Mouse (Mus musculus) midbrain, embryonic 12.5 days (tissue): ENCODE measurements at regions not wholly inside any gene's neighbourhood (a gene's known extent, or its start where the extent isn't known, plus 50 kb on each side); places are given as distances from the start of the nearest gene placed in this dataset.
A peak's percentile ranks its signal among the peaks of the same experiment; 100 is the strongest.

Source experiments
- ATAC-seq: fragments of 200-750 bp; cut with Nextera tagmentation; 2 replicates; pipeline ENCODE4 v1.8.0; 2017; ENCODE audit warnings: low read depth, moderate TSS enrichment, moderate library complexity; ENCODE audit not compliant: low FRiP score
- H3K27ac ChIP-seq: fragments of 300-500 bp; sonication (generic); replicated peaks from 2 replicates; pipeline ENCODE4 v1.5.1; 2016; ENCODE audit warnings: mild to moderate bottlenecking
- H3K27me3 ChIP-seq: fragments of 300-500 bp; sonication (generic); 2 replicates; pipeline ENCODE4 v1.6.1; 2016; ENCODE audit warnings: mild to moderate bottlenecking
- H3K36me3 ChIP-seq: fragments of 300-500 bp; sonication (generic); 2 replicates; pipeline ENCODE4 v1.6.1; 2016
- H3K4me1 ChIP-seq: fragments of 300-500 bp; sonication (generic); 2 replicates; pipeline ENCODE4 v1.6.1; 2016
- H3K4me2 ChIP-seq: fragments of 300-500 bp; sonication (generic); replicated peaks from 2 replicates; pipeline ENCODE4 v1.6.1; 2016; ENCODE audit warnings: mild to moderate bottlenecking, moderate library complexity
- H3K4me3 ChIP-seq: fragments of 300-500 bp; sonication (generic); 2 replicates; pipeline ENCODE4 v1.5.1; 2016; ENCODE audit warnings: mild to moderate bottlenecking
- H3K9ac ChIP-seq: fragments of 300-500 bp; sonication (generic); replicated peaks from 2 replicates; pipeline ENCODE4 v1.6.1; 2016; ENCODE audit warnings: mild to moderate bottlenecking, moderate library complexity
- H3K9me3 ChIP-seq: fragments of 300-500 bp; sonication (generic); 2 replicates; pipeline ENCODE4 v1.6.1; 2016; ENCODE audit warnings: mild to moderate bottlenecking
- WGBS: fragments of 180-500 bp; shearing (Covaris S2); methylation state at CpG from one replicate; pipeline ENCODE4 v1.1.7; 2016; 5-methylcytosine and 5-hydroxymethylcytosine counted together

- no peaks in the 10 kb centered on the region for H3K9me3 ChIP-seq
- H3K36me3 ChIP-seq = no peaks in the 10 kb centered on the region
- ATAC-seq = peak; percentile 31
- WGBS = 32% methylated on average over 10 of the region's 10 CpGs
- no peak overlapping the region for H3K9ac ChIP-seq
- H3K27ac ChIP-seq = peak overlapping the region; percentile 30; the same call in 1 of the 2 replicates
- H3K4me1 ChIP-seq = peaks cover 39% of the 10 kb centered on the region
- no peak overlapping the region for H3K4me2 ChIP-seq
- peaks cover 17% of the 10 kb centered on the region for H3K27me3 ChIP-seq
- H3K4me3 ChIP-seq = no peak overlapping the region
Measured at GRCm38 (mm10) chr8:25389371-25389855, 565.2 kb upstream of the Adam5 start.

GRCm38 (mm10) chr8:25388811-25389210 is 564.6 kb upstream of the Adam5 start:
- Histone ChIP-seq H3K4me3 (no peak overlapping the region), H3K27ac (no peak overlapping the region), H3K9me3 (no peaks in the 10 kb centered on the region), H3K9ac (no peak overlapping the region), H3K36me3 (no peaks in the 10 kb centered on the region), H3K4me1 (peaks cover 39% of the 10 kb centered on the region), H3K4me2 (no peak overlapping the region), H3K27me3 (peaks cover 17% of the 10 kb centered on the region)
- 73% methylated on average over 9 of the region's 9 CpGs for WGBS
- no peak for ATAC-seq

- no peak overlapping the region for H3K4me3 ChIP-seq
- H3K9ac ChIP-seq = no peak overlapping the region
- peaks cover 4% of the 10 kb centered on the region; the same call in 1 of the 2 replicates for H3K27me3 ChIP-seq
- WGBS = 74% methylated on average over 5 of the region's 5 CpGs
- H3K9me3 ChIP-seq = no peaks in the 10 kb centered on the region
- no peak for ATAC-seq
- H3K4me2 ChIP-seq = no peak overlapping the region
- no peak overlapping the region for H3K27ac ChIP-seq
- no peaks in the 10 kb centered on the region for H3K36me3 ChIP-seq
- peaks cover 18% of the 10 kb centered on the region for H3K4me1 ChIP-seq
Measured at GRCm38 (mm10) chr8:25385186-25385585, 561.0 kb upstream of the Adam5 start.

GRCm38 (mm10) chr8:25384591-25384990 is 560.4 kb upstream of the Adam5 start:
- ATAC-seq = no peak
- H3K36me3 ChIP-seq = no peaks in the 10 kb centered on the region
- no peak overlapping the region for H3K4me2 ChIP-seq
- H3K4me1 ChIP-seq = peaks cover 12% of the 10 kb centered on the region
- H3K27me3 ChIP-seq = peaks cover 4% of the 10 kb centered on the region; the same call in 1 of the 2 replicates
- H3K27ac ChIP-seq = no peak overlapping the region
- H3K4me3 ChIP-seq = no peak overlapping the region
- no peak overlapping the region for H3K9ac ChIP-seq
- no peaks in the 10 kb centered on the region for H3K9me3 ChIP-seq
- WGBS = 72% methylated on average over 2 of the region's 2 CpGs

- Histone ChIP-seq H3K27me3 (peaks cover 18% of the 10 kb centered on the region), H3K4me3 (no peak overlapping the region), H3K4me1 (peaks cover 7% of the 10 kb centered on the region), H3K9me3 (no peaks in the 10 kb centered on the region), H3K27ac (no peak overlapping the region), H3K4me2 (no peak overlapping the region), H3K36me3 (no peaks in the 10 kb centered on the region), H3K9ac (no peak overlapping the region)
- ATAC-seq = no peak
- WGBS = 41% methylated on average over 8 of the region's 8 CpGs
Measured at GRCm38 (mm10) chr8:25373276-25373675, 549.1 kb upstream of the Adam5 start.

- no peak for ATAC-seq
- Histone ChIP-seq H3K36me3 (no peaks in the 10 kb centered on the region), H3K9ac (no peak overlapping the region), H3K4me2 (no peak overlapping the region), H3K4me1 (peaks cover 14% of the 10 kb centered on the region), H3K27me3 (peaks cover 20% of the 10 kb centered on the region), H3K9me3 (no peaks in the 10 kb centered on the region), H3K4me3 (no peak overlapping the region), H3K27ac (no peak overlapping the region)
- WGBS = 43% methylated on average over 7 of the region's 11 CpGs
Measured at GRCm38 (mm10) chr8:25370947-25371346, 546.8 kb upstream of the Adam5 start.

- Histone ChIP-seq H3K4me2 (no peak overlapping the region), H3K4me3 (no peak overlapping the region), H3K36me3 (no peaks in the 10 kb centered on the region), H3K9me3 (no peaks in the 10 kb centered on the region), H3K9ac (no peak overlapping the region), H3K27me3 (peaks cover 20% of the 10 kb centered on the region), H3K27ac (no peak overlapping the region), H3K4me1 (peaks cover 14% of the 10 kb centered on the region)
- no peak for ATAC-seq
- WGBS = 87% methylated on average over 2 of the region's 2 CpGs
Measured at GRCm38 (mm10) chr8:25369331-25369730, 545.2 kb upstream of the Adam5 start.

DNA sequence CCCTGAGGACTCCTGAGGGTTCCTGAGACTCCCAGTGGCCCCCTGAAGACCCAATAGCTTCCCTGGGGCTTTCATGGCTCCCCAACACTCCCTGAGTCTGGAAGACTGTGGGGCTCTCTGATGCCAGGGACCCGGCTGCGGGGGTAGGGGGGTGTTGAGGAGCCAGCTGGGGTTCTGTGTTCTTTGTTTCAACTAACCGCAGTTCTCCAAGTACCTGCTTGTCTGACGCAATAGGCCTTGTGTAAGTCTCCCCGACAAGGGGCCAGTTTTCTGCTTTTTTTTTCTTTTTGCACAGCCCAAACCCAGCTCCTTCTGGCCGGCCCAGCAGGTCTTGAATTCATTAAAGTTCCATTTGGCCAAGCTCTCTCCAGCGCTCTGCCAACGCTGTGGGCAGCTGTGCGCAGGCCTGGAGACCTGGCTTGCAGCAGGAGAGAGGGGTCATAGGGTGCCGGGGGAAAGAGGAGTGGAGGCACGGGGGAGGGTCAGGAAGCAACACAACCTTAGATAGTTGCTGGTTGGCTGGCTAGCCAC is 544.5 kb upstream of the Adam5 start:
- Histone ChIP-seq H3K4me3 (peak overlapping the region; percentile 10; the same call in 1 of the 2 replicates), H3K27ac (no peak overlapping the region), H3K4me2 (peak overlapping the region; percentile 46), H3K9me3 (no peaks in the 10 kb centered on the region), H3K27me3 (peaks cover 20% of the 10 kb centered on the region), H3K4me1 (peaks cover 14% of the 10 kb centered on the region), H3K9ac (0 out of 2 replicates have a peak overlapping the region, but pooled peaks have one; percentile 24), H3K36me3 (no peaks in the 10 kb centered on the region)
- 3% methylated on average over 11 of the region's 11 CpGs for WGBS
- ATAC-seq = peak; percentile 38

GRCm38 (mm10) chr8:25367806-25368549 is 543.8 kb upstream of the Adam5 start:
- no peaks in the 10 kb centered on the region for H3K36me3 ChIP-seq
- H3K4me2 ChIP-seq = peak overlapping the region; percentile 46
- no peak for ATAC-seq
- H3K27ac ChIP-seq = no peak overlapping the region
- H3K9me3 ChIP-seq = no peaks in the 10 kb centered on the region
- H3K9ac ChIP-seq = 0 out of 2 replicates have a peak overlapping the region, but pooled peaks have one; percentile 24
- 18% methylated on average over 15 of the region's 15 CpGs for WGBS
- peaks cover 20% of the 10 kb centered on the region for H3K27me3 ChIP-seq
- H3K4me3 ChIP-seq = peak overlapping the region; percentile 10; the same call in 1 of the 2 replicates
- peaks cover 14% of the 10 kb centered on the region for H3K4me1 ChIP-seq

DNA sequence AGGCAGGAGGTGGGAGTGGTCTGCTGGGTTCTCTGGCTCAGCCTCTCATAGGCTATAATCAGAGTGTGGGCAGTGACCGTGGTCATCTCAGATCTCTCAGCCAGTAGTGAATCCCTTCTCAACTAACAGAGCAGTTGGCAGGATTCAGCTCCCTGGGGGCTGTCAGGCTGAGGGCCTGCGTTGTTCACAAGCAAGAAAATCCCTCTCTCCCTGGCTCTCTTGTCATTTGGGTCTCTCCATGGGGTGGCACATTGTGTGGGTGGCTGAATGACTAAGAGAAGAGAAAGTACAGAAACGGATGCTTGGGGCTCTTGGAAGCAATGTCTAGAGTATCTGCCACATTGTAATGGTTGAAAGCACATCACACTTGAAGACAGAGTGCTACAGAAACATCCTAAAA is 542.0 kb upstream of the Adam5 start:
- no peak overlapping the region for H3K9ac ChIP-seq
- H3K4me1 ChIP-seq = peaks cover 14% of the 10 kb centered on the region
- H3K27me3 ChIP-seq = peaks cover 16% of the 10 kb centered on the region
- WGBS = 17% methylated on average over 3 of the region's 3 CpGs
- no peak overlapping the region for H3K27ac ChIP-seq
- H3K36me3 ChIP-seq = no peaks in the 10 kb centered on the region
- ATAC-seq = no peak
- no peaks in the 10 kb centered on the region for H3K9me3 ChIP-seq
- no peak overlapping the region for H3K4me2 ChIP-seq
- H3K4me3 ChIP-seq = no peak overlapping the region

DNA sequence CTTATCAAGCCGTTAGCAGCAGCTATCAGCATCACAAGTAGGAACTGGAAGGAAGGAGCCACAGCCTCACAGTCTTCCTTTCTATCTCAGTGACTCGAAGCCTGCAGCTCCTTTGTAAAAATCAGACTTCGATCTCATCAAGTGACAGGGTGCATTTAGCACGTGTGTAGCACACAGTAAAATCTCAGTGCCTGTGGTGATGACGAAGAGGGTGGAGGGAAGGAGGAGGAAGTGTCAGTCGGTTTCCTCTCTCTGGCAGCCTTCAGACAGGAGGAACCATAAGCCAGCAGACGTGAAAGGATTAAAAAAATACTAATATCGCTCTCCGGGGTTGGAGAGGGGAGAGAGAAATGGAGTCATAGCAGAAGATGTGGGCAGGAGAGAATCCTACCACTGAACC is 538.5 kb upstream of the Adam5 start:
- no peak overlapping the region for H3K4me2 ChIP-seq
- no peak overlapping the region for H3K9ac ChIP-seq
- H3K27me3 ChIP-seq = no peaks in the 10 kb centered on the region
- no peak overlapping the region for H3K27ac ChIP-seq
- H3K4me1 ChIP-seq = 0 out of 2 replicates have a peak, but pooled peaks cover under 1% of the 10 kb centered on the region
- H3K4me3 ChIP-seq = no peak overlapping the region
- no peaks in the 10 kb centered on the region for H3K9me3 ChIP-seq
- no peak for ATAC-seq
- 75% methylated on average over 9 of the region's 9 CpGs for WGBS
- no peaks in the 10 kb centered on the region for H3K36me3 ChIP-seq

DNA sequence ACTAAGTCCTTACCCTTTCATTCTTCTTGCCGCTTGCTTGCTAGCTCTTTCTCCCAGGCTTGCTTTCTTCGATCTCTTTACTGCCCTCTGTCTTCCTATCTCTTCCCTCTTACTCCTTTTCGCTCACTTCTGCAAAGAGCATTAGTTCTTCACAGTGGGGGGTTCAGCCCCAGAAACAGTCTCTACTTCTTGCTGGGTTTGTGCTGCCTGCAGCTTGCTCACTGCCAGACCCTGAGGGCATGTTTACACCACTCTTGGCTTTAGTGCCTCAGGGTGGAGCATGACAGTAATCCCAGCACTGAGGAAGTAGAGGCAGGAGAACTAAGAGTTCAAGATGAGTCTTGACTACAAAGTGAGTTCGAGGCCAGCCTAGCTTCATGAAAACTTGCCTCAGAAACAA is 538.0 kb upstream of the Adam5 start:
- no peak overlapping the region for H3K27ac ChIP-seq
- H3K4me3 ChIP-seq = no peak overlapping the region
- no peaks in the 10 kb centered on the region for H3K9me3 ChIP-seq
- ATAC-seq = no peak
- H3K4me2 ChIP-seq = no peak overlapping the region
- no peaks in the 10 kb centered on the region for H3K4me1 ChIP-seq
- no peaks in the 10 kb centered on the region for H3K36me3 ChIP-seq
- 65% methylated on average over 4 of the region's 4 CpGs for WGBS
- H3K27me3 ChIP-seq = no peaks in the 10 kb centered on the region
- no peak overlapping the region for H3K9ac ChIP-seq
